Mouse (Mus musculus) cerebellum, adult 2 months (tissue): Measurements from ENCODE around the gene Pdia5.

Source experiments
- CTCF ChIP-seq: fragments of 200-500 bp; IDR thresholded peaks from 2 replicates; pipeline ENCODE4 v1.5.1; 2011; ENCODE audit warnings: low read depth, mild to moderate bottlenecking, control low read depth, low read length, moderate library complexity, borderline replicate concordance; ENCODE audit not compliant: insufficient read depth
- POLR2A ChIP-seq: fragments of 200-500 bp; IDR thresholded peaks from 2 replicates; pipeline ENCODE4 v1.6.1; 2011; ENCODE audit warnings: low read length, control low read depth, borderline replicate concordance; ENCODE audit not compliant: insufficient read depth

- TF ChIP-seq POLR2A (no peak), CTCF (no peak)
Measured at GRCm38 (mm10) chr16:35406706-35407105, 84.0 kb downstream of the Pdia5 start.
